Comparison of ENCODE assay signal across 26 mouse cellular contexts in genomic region chr2:146724924-146725555, GRCm38 (mm10).
A peak's percentile ranks its signal among the peaks of the same experiment; 100 is the strongest.
DNase-seq lines count a peak whose midpoint lies in the region; ATAC-seq lines count a peak whose summit lies in the region.
"Had no signal": no experiment of that assay in that cellular context is flagged by ENCODE, and none has a peak within 500 bp of the region (broad histone marks: within the 10 kb centered on the region; RNA-seq: fewer than 3 reads in every experiment).

No protein-coding gene starts in this region.

- H3K9ac ChIP-seq in forebrain, embryonic 13.5 days: no peak overlapping the region
- no peak overlapping the region for H3K9ac ChIP-seq in forebrain, embryonic 15.5 days (replicated peaks)
- H3K9ac ChIP-seq in neural tube, embryonic 14.5 days (replicated peaks; ENCODE audit: low read depth, low read length): no peak overlapping the region
- H3K9ac ChIP-seq in neural tube, embryonic 15.5 days (replicated peaks): no peak overlapping the region
- no peak overlapping the region for H3K9ac ChIP-seq in midbrain, embryonic 14.5 days (replicated peaks; ENCODE audit: low read length)
- H3K9ac ChIP-seq: embryonic facial prominence, embryonic 13.5 days; liver, embryonic 13.5 days; neural tube, embryonic 12.5 days had no signal

- no peak for DNase-seq in midbrain, embryonic 14.5 days
- DNase-seq in heart, postnatal 10 days: no peak
- no peak for DNase-seq in gastrocnemius, adult 8-10 months (ENCODE audit: low spot score in 2 of 2)
- DNase-seq: B cell, adult 2 months; cerebellum, adult 11 months; cerebellum, adult 9-11 months; gastrocnemius, postnatal 36 days; heart, postnatal 36 days; kidney, adult 18-20 months; liver, embryonic 13.5 days; lung, adult 2 months; lung, postnatal 14 days; thymus, postnatal 14 days had no signal

- ATAC-seq in forebrain, embryonic 13.5 days: no peak
- ATAC-seq in forebrain, embryonic 15.5 days (replicated peaks): no peak
- ATAC-seq in neural tube, embryonic 14.5 days (ENCODE audit: low read depth): no peak
- ATAC-seq in neural tube, embryonic 15.5 days (ENCODE audit: low FRiP score): no peak
- no peak for ATAC-seq in midbrain, embryonic 14.5 days (ENCODE audit: low FRiP score, low TSS enrichment)
- ATAC-seq: inflammation-experienced regulatory T-cells, adult 6 months; Patski had no signal

- H3K36me3 ChIP-seq in forebrain, embryonic 13.5 days (ENCODE audit: poor library complexity, severe bottlenecking): no peaks in the 10 kb centered on the region
- H3K36me3 ChIP-seq in forebrain, embryonic 15.5 days: no peaks in the 10 kb centered on the region
- H3K36me3 ChIP-seq in neural tube, embryonic 14.5 days (ENCODE audit: control insufficient read depth, insufficient read depth, low read length): no peaks in the 10 kb centered on the region
- no peaks in the 10 kb centered on the region for H3K36me3 ChIP-seq in neural tube, embryonic 15.5 days
- no peaks in the 10 kb centered on the region for H3K36me3 ChIP-seq in midbrain, embryonic 14.5 days (ENCODE audit: control insufficient read depth, insufficient read depth, low read length)
- H3K36me3 ChIP-seq: embryonic facial prominence, embryonic 13.5 days; G1E; liver, embryonic 13.5 days; neural tube, embryonic 12.5 days had no signal

- H3K27me3 ChIP-seq in forebrain, embryonic 13.5 days: peaks cover 29% of the 10 kb centered on the region
- H3K27me3 ChIP-seq in forebrain, embryonic 15.5 days: peaks cover 12% of the 10 kb centered on the region
- H3K27me3 ChIP-seq in neural tube, embryonic 14.5 days (ENCODE audit: control insufficient read depth, insufficient read depth, low read length): no peaks in the 10 kb centered on the region
- H3K27me3 ChIP-seq in neural tube, embryonic 15.5 days (replicated peaks): no peaks in the 10 kb centered on the region
- peaks cover 18% of the 10 kb centered on the region; the same call in 1 of the 2 replicates for H3K27me3 ChIP-seq in midbrain, embryonic 14.5 days (ENCODE audit: control insufficient read depth, insufficient read depth, low read length)
- H3K27me3 ChIP-seq: CH12.LX; liver, embryonic 13.5 days; neural tube, embryonic 12.5 days had no signal

- peak overlapping the region; percentile 31; the same call in 1 of the 2 replicates for H3K27ac ChIP-seq in forebrain, embryonic 13.5 days
- H3K27ac ChIP-seq in forebrain, embryonic 15.5 days (replicated peaks): no peak overlapping the region
- H3K27ac ChIP-seq in neural tube, embryonic 14.5 days (ENCODE audit: low read depth, low read length): peak overlapping the region; percentile 49; the same call in 1 of the 2 replicates
- H3K27ac ChIP-seq in neural tube, embryonic 15.5 days (replicated peaks): no peak overlapping the region
- H3K27ac ChIP-seq in midbrain, embryonic 14.5 days (replicated peaks; ENCODE audit: low read depth, low read length): peak overlapping the region; percentile 82
- H3K27ac ChIP-seq: embryonic facial prominence, embryonic 13.5 days; kidney, postnatal 0 days; left cerebral cortex, adult 2 months; liver, embryonic 13.5 days; neural tube, embryonic 12.5 days had no signal

- WGBS in forebrain, embryonic 13.5 days: 9% methylated on average over 9 of the region's 9 CpGs
- 16% methylated on average over 9 of the region's 9 CpGs for WGBS in forebrain, embryonic 15.5 days
- 57% methylated on average over 9 of the region's 9 CpGs for WGBS in neural tube, embryonic 14.5 days
- WGBS in neural tube, embryonic 15.5 days: 56% methylated on average over 9 of the region's 9 CpGs
- 10% methylated on average over 9 of the region's 9 CpGs for WGBS in midbrain, embryonic 14.5 days

- 0 out of 2 replicates have a peak overlapping the region, but pooled peaks have one; percentile 24 for H3K4me2 ChIP-seq in forebrain, embryonic 13.5 days
- no peak overlapping the region for H3K4me2 ChIP-seq in forebrain, embryonic 15.5 days (replicated peaks)
- H3K4me2 ChIP-seq in neural tube, embryonic 14.5 days (ENCODE audit: low read depth, low read length): no peak overlapping the region
- no peak overlapping the region for H3K4me2 ChIP-seq in neural tube, embryonic 15.5 days
- peak overlapping the region; percentile 17; the same call in 1 of the 2 replicates for H3K4me2 ChIP-seq in midbrain, embryonic 14.5 days (ENCODE audit: low read length)
- H3K4me2 ChIP-seq: embryonic facial prominence, embryonic 13.5 days; liver, embryonic 13.5 days; neural tube, embryonic 12.5 days had no signal

- H3K9me3 ChIP-seq in forebrain, embryonic 13.5 days (replicated peaks): no peaks in the 10 kb centered on the region
- no peaks in the 10 kb centered on the region for H3K9me3 ChIP-seq in forebrain, embryonic 15.5 days
- H3K9me3 ChIP-seq in neural tube, embryonic 14.5 days (ENCODE audit: control insufficient read depth, low read length): no peaks in the 10 kb centered on the region
- no peaks in the 10 kb centered on the region for H3K9me3 ChIP-seq in neural tube, embryonic 15.5 days (replicated peaks)
- no peaks in the 10 kb centered on the region for H3K9me3 ChIP-seq in midbrain, embryonic 14.5 days (ENCODE audit: control insufficient read depth, low read length)
- H3K9me3 ChIP-seq: embryonic facial prominence, embryonic 13.5 days; G1E; liver, embryonic 13.5 days; neural tube, embryonic 12.5 days had no signal

- no peak overlapping the region for H3K4me3 ChIP-seq in forebrain, embryonic 13.5 days
- no peak overlapping the region for H3K4me3 ChIP-seq in forebrain, embryonic 15.5 days
- no peak overlapping the region for H3K4me3 ChIP-seq in neural tube, embryonic 14.5 days (ENCODE audit: low read depth, low read length)
- no peak overlapping the region for H3K4me3 ChIP-seq in neural tube, embryonic 15.5 days (replicated peaks)
- no peak overlapping the region for H3K4me3 ChIP-seq in midbrain, embryonic 14.5 days (replicated peaks; ENCODE audit: low read depth, low read length)
- H3K4me3 ChIP-seq: embryonic facial prominence, embryonic 13.5 days; erythroblast, embryonic 14.5 days; left cerebral cortex, adult 2 months; liver, embryonic 13.5 days; neural tube, embryonic 12.5 days had no signal

- peaks cover 41% of the 10 kb centered on the region for H3K4me1 ChIP-seq in forebrain, embryonic 13.5 days
- peaks cover 36% of the 10 kb centered on the region for H3K4me1 ChIP-seq in forebrain, embryonic 15.5 days
- peaks cover 24% of the 10 kb centered on the region; the same call in 1 of the 2 replicates for H3K4me1 ChIP-seq in neural tube, embryonic 14.5 days (ENCODE audit: control insufficient read depth, insufficient read depth, low read length)
- H3K4me1 ChIP-seq in neural tube, embryonic 15.5 days: peaks cover 19% of the 10 kb centered on the region
- H3K4me1 ChIP-seq in midbrain, embryonic 14.5 days (ENCODE audit: control insufficient read depth, insufficient read depth, low read length): peaks cover 35% of the 10 kb centered on the region
- H3K4me1 ChIP-seq: liver, embryonic 13.5 days had no signal

- intact Hi-C loops in heart, postnatal 10 days (cut with DNase I): no loop called here

Comparison
In these comparisons a context has a peak if more than half of its experiments do, and no peak if none do; other contexts are left out.
1. H3K27ac ChIP-seq: peak in forebrain, embryonic 13.5 days (single experiment), neural tube, embryonic 14.5 days (single experiment) and midbrain, embryonic 14.5 days (single experiment); none in forebrain, embryonic 15.5 days (single experiment) and neural tube, embryonic 15.5 days (single experiment).
2. H3K4me2 ChIP-seq: peak in forebrain, embryonic 13.5 days (single experiment) and midbrain, embryonic 14.5 days (single experiment); none in forebrain, embryonic 15.5 days (single experiment), neural tube, embryonic 14.5 days (single experiment) and neural tube, embryonic 15.5 days (single experiment).